Comparison of ENCODE assay signal across 23 mouse cellular contexts in genomic region chrX:42033911-42034310, GRCm38 (mm10). TPM values are rescaled to one million over a fixed set of nuclear protein-coding genes. Genes with fewer than 3 reads are reported as not detected.
DNase-seq lines count a peak whose midpoint lies in the region; ATAC-seq and TF ChIP-seq lines count a peak whose summit lies in the region.
"Had no signal": no experiment of that assay in that cellular context is flagged by ENCODE, and none has a peak within 500 bp of the region (broad histone marks: within the 10 kb centered on the region; RNA-seq: fewer than 3 reads in every experiment).

No protein-coding gene starts in this region.

- DNase-seq in liver, adult 2 months (ENCODE audit: extremely low read depth, low read depth, low spot score) = peak; percentile 30
- DNase-seq in midbrain, postnatal 0 days (ENCODE audit: low spot score) = no peak
- peak; percentile 37 for DNase-seq in ZHBTc4 (ENCODE audit: low read depth, low spot score)
- no peak for DNase-seq in limb, embryonic 14.5 days (ENCODE audit: low spot score)
- DNase-seq in left cerebral cortex, adult 8-10 months (ENCODE audit: low spot score in 2 of 2) = no peak
- no peak for DNase-seq in right cerebral cortex, postnatal 10 days (ENCODE audit: low spot score in 2 of 2)
- DNase-seq: adrenal gland, postnatal 36 days; cerebellum, adult 11-12 months; cerebellum, postnatal 10 days; gastrocnemius, postnatal 10 days; kidney, postnatal 36 days; layer of hippocampus, adult 9-11 months; lung, postnatal 4 days; right cerebral cortex, postnatal 25 days; spleen, adult 18-20 months; thymus, postnatal 14 days had no signal

- no peak overlapping the region for H3K4me2 ChIP-seq in liver, embryonic 12.5 days
- no peak overlapping the region for H3K4me2 ChIP-seq in midbrain, embryonic 13.5 days (replicated peaks)
- no peak overlapping the region for H3K4me2 ChIP-seq in midbrain, postnatal 0 days (ENCODE audit: low read depth, low read length, poor library complexity, severe bottlenecking)
- H3K4me2 ChIP-seq in limb, embryonic 14.5 days (replicated peaks; ENCODE audit: low read depth, low read length, severe bottlenecking) = no peak overlapping the region
- H3K4me2 ChIP-seq: forebrain, embryonic 15.5 days; liver, embryonic 15.5 days; neural tube, embryonic 12.5 days had no signal

- no peak overlapping the region for H3K9ac ChIP-seq in liver, adult 2 months (ENCODE audit: low read depth, low read length)
- H3K9ac ChIP-seq in liver, embryonic 12.5 days = no peak overlapping the region
- no peak overlapping the region for H3K9ac ChIP-seq in midbrain, embryonic 13.5 days (replicated peaks)
- H3K9ac ChIP-seq in midbrain, postnatal 0 days (replicated peaks; ENCODE audit: low read length, poor library complexity, severe bottlenecking) = no peak overlapping the region
- H3K9ac ChIP-seq in limb, embryonic 14.5 days (ENCODE audit: low read depth, low read length, severe bottlenecking) = no peak overlapping the region
- H3K9ac ChIP-seq: forebrain, embryonic 15.5 days; hindbrain, embryonic 15.5 days; liver, embryonic 15.5 days; neural tube, embryonic 12.5 days had no signal

- WGBS in liver, adult 2 months = 38% methylated on average over 7 of the region's 7 CpGs
- 69% methylated on average over 7 of the region's 7 CpGs for WGBS in liver, embryonic 12.5 days (ENCODE audit: insufficient replicate concordance)
- 51% methylated on average over 7 of the region's 7 CpGs for WGBS in midbrain, embryonic 13.5 days
- 40% methylated on average over 7 of the region's 7 CpGs for WGBS in midbrain, postnatal 0 days
- 69% methylated on average over 7 of the region's 7 CpGs for WGBS in limb, embryonic 14.5 days

- TF ChIP-seq POLR2A in liver, adult 2 months (IDR thresholded peaks at IDR 0.05; ENCODE audit: extremely low read depth, insufficient read depth, low read length) = no peak
- no peak for TF ChIP-seq POLR2A in limb, embryonic 14.5 days (IDR thresholded peaks at IDR 0.05; ENCODE audit: borderline replicate concordance, extremely low read depth, insufficient read depth, insufficient read length)

- no peak for TF ChIP-seq CTCF in liver, adult 2 months (IDR thresholded peaks at IDR 0.05; ENCODE audit: low read depth, low read length)
- no peak for TF ChIP-seq CTCF in midbrain, postnatal 0 days (IDR thresholded peaks at IDR 0.05)

- no peaks in the 10 kb centered on the region for H3K9me3 ChIP-seq in liver, embryonic 12.5 days (replicated peaks)
- no peaks in the 10 kb centered on the region for H3K9me3 ChIP-seq in midbrain, embryonic 13.5 days
- H3K9me3 ChIP-seq in midbrain, postnatal 0 days (ENCODE audit: low read length) = no peaks in the 10 kb centered on the region
- no peaks in the 10 kb centered on the region for H3K9me3 ChIP-seq in limb, embryonic 14.5 days (ENCODE audit: control insufficient read depth, low read length)
- H3K9me3 ChIP-seq: forebrain, embryonic 15.5 days; heart, embryonic 10.5 days; hindbrain, embryonic 15.5 days; liver, embryonic 15.5 days; neural tube, embryonic 12.5 days had no signal

- peaks cover 4% of the 10 kb centered on the region for H3K4me1 ChIP-seq in liver, adult 2 months (ENCODE audit: control insufficient read depth, insufficient read depth, low read length)
- H3K4me1 ChIP-seq in liver, embryonic 12.5 days = no peaks in the 10 kb centered on the region
- no peaks in the 10 kb centered on the region for H3K4me1 ChIP-seq in midbrain, embryonic 13.5 days (replicated peaks)
- no peaks in the 10 kb centered on the region for H3K4me1 ChIP-seq in midbrain, postnatal 0 days (ENCODE audit: insufficient read depth, low read length)
- H3K4me1 ChIP-seq in limb, embryonic 14.5 days (ENCODE audit: control insufficient read depth, insufficient read depth, low read length) = no peaks in the 10 kb centered on the region
- H3K4me1 ChIP-seq: heart, embryonic 10.5 days; hindbrain, embryonic 15.5 days; neural tube, embryonic 12.5 days had no signal

- no peaks in the 10 kb centered on the region for H3K27me3 ChIP-seq in liver, adult 2 months (ENCODE audit: control insufficient read depth, insufficient read depth, low read length)
- H3K27me3 ChIP-seq in liver, embryonic 12.5 days (replicated peaks) = no peaks in the 10 kb centered on the region
- H3K27me3 ChIP-seq in midbrain, embryonic 13.5 days = no peaks in the 10 kb centered on the region
- no peaks in the 10 kb centered on the region for H3K27me3 ChIP-seq in midbrain, postnatal 0 days (ENCODE audit: insufficient read depth, low read length)
- no peaks in the 10 kb centered on the region for H3K27me3 ChIP-seq in limb, embryonic 14.5 days (ENCODE audit: control insufficient read depth, insufficient read depth, low read length)
- H3K27me3 ChIP-seq: forebrain, embryonic 15.5 days; hindbrain, embryonic 15.5 days; liver, embryonic 15.5 days; neural tube, embryonic 12.5 days had no signal

- no peak overlapping the region for H3K4me3 ChIP-seq in liver, adult 2 months (ENCODE audit: insufficient read depth, low read depth, low read length)
- H3K4me3 ChIP-seq in liver, embryonic 12.5 days = no peak overlapping the region
- H3K4me3 ChIP-seq in midbrain, embryonic 13.5 days (replicated peaks) = no peak overlapping the region
- no peak overlapping the region for H3K4me3 ChIP-seq in midbrain, postnatal 0 days (ENCODE audit: low read depth, low read length)
- no peak overlapping the region for H3K4me3 ChIP-seq in limb, embryonic 14.5 days (replicated peaks; ENCODE audit: low read length)
- H3K4me3 ChIP-seq: forebrain, embryonic 15.5 days; hindbrain, embryonic 15.5 days; liver, embryonic 15.5 days; neural tube, embryonic 12.5 days had no signal

- ATAC-seq in liver, embryonic 12.5 days = no peak
- 0 out of 2 replicates have a peak, but pooled peaks have one; percentile 34 for ATAC-seq in midbrain, embryonic 13.5 days
- ATAC-seq in midbrain, postnatal 0 days (ENCODE audit: low FRiP score) = no peak
- ATAC-seq in limb, embryonic 14.5 days (ENCODE audit: low FRiP score, low read depth) = no peak

- no peaks in the 10 kb centered on the region for H3K79me2 ChIP-seq in liver, adult 2 months (ENCODE audit: control insufficient read depth, insufficient read depth, low read length)

- 0 out of 2 replicates have a peak overlapping the region, but pooled peaks have one; percentile 17 for H3K27ac ChIP-seq in liver, adult 2 months (replicated peaks; ENCODE audit: insufficient read depth, low read depth, low read length)
- no peak overlapping the region for H3K27ac ChIP-seq in liver, embryonic 12.5 days
- H3K27ac ChIP-seq in midbrain, embryonic 13.5 days = no peak overlapping the region
- H3K27ac ChIP-seq in midbrain, postnatal 0 days (ENCODE audit: low read depth, low read length) = no peak overlapping the region
- peak overlapping the region; percentile 61 for H3K27ac ChIP-seq in limb, embryonic 14.5 days (replicated peaks; ENCODE audit: low read depth, low read length)
- H3K27ac ChIP-seq: forebrain, embryonic 15.5 days; heart, embryonic 10.5 days; hindbrain, embryonic 15.5 days; neural tube, embryonic 12.5 days had no signal

- H3K36me3 ChIP-seq in liver, adult 2 months (ENCODE audit: control insufficient read depth, insufficient read depth, low read length) = no peaks in the 10 kb centered on the region
- H3K36me3 ChIP-seq in liver, embryonic 12.5 days = no peaks in the 10 kb centered on the region
- H3K36me3 ChIP-seq in midbrain, embryonic 13.5 days = no peaks in the 10 kb centered on the region
- no peaks in the 10 kb centered on the region for H3K36me3 ChIP-seq in midbrain, postnatal 0 days (ENCODE audit: insufficient read depth, low read length)
- H3K36me3 ChIP-seq in limb, embryonic 14.5 days (ENCODE audit: control insufficient read depth, insufficient read depth, low read length) = no peaks in the 10 kb centered on the region
- H3K36me3 ChIP-seq: forebrain, embryonic 15.5 days; heart, embryonic 10.5 days; hindbrain, embryonic 15.5 days; liver, embryonic 15.5 days; neural tube, embryonic 12.5 days had no signal

RNA-seq across cellular contexts. Expression of gene Xiap, which starts 25.6 kb away (rescaled TPM):
- 66.8 and 86.8 TPM in 2 replicates for total RNA-seq in liver, adult 2 months (2014; rRNA removed)
- 7.6 and 9.5 TPM in 2 replicates for polyA plus RNA-seq in liver, adult 2 months (2012; rRNA removed)
- polyA plus RNA-seq in liver, embryonic 12.5 days (2016; fragmentation: Nextera tagmentation; extraction: Ambion mirVana) = 6.6 and 7.9 TPM in 2 replicates
- 10.4 and 11.9 TPM in 2 replicates for polyA plus RNA-seq in midbrain, embryonic 13.5 days (2015; fragmentation: Nextera tagmentation; extraction: Ambion mirVana)
- total RNA-seq in midbrain, postnatal 0 days (2014; rRNA removed) = 28.2 and 42.7 TPM in 2 replicates
- 8.7 and 11.8 TPM in 2 replicates for polyA plus RNA-seq in midbrain, postnatal 0 days (2015; fragmentation: Nextera tagmentation; extraction: Ambion mirVana)
- 32.3 and 32.6 TPM in 2 replicates for polyA plus RNA-seq in limb, embryonic 14.5 days (2012; rRNA removed)
- polyA plus RNA-seq in limb, embryonic 14.5 days (2014; fragmentation: Nextera tagmentation; extraction: Ambion mirVana) = 14.9 and 16.7 TPM in 2 replicates
- 10 to 100 TPM; 48.7 to 63.7 (median 58.8) TPM for total RNA-seq in left cerebral cortex, adult 8-10 months (2022)

Comparison
In these comparisons a context has a peak if more than half of its experiments do, and no peak if none do; other contexts are left out.
1. H3K27ac ChIP-seq: peak in liver, adult 2 months (single experiment) and limb, embryonic 14.5 days (single experiment); none in liver, embryonic 12.5 days (single experiment), midbrain, embryonic 13.5 days (single experiment) and midbrain, postnatal 0 days (single experiment).
2. DNase-seq: peak in liver, adult 2 months (single experiment) and ZHBTc4 (single experiment); none in midbrain, postnatal 0 days (single experiment), limb, embryonic 14.5 days (single experiment), left cerebral cortex, adult 8-10 months (0 of 2) and right cerebral cortex, postnatal 10 days (0 of 2).